Mouse (Mus musculus) liver, postnatal 0 days (tissue): Measurements from ENCODE around the gene Tal1.
A peak's percentile ranks its signal among the peaks of the same experiment; 100 is the strongest.

Experiments
- CTCF ChIP-seq: sonication (generic); IDR thresholded peaks from 2 replicates; pipeline ENCODE4 v1.5.1; 2016; ENCODE audit warnings: antibody characterized with exemption, low read depth
- EP300 ChIP-seq: IDR thresholded peaks from 2 replicates; pipeline ENCODE4 v1.6.1; 2016; ENCODE audit warnings: antibody characterized with exemption, low read depth, mild to moderate bottlenecking

- TF ChIP-seq CTCF (peak; percentile 34), EP300 (no peak)
Measured at GRCm38 (mm10) chr4:115113266-115113665, 57.0 kb downstream of the Tal1 start.
